Mouse (Mus musculus) spleen, postnatal 0 days (tissue): ENCODE data around the gene Rbm26. TPM values are rescaled to one million over a fixed set of nuclear protein-coding genes. Genes with fewer than 3 reads are reported as not detected.

Source experiments
- polyA plus RNA-seq: library from polyadenylated mRNA; unstranded; fragments of >200 nt; fragmentation: Nextera tagmentation; extraction: Ambion mirVana; gene quantifications from 2 replicates; pipeline ENCODE4 v1.2.1, GENCODE M21; 2015

Gene Rbm26
- 23.8 and 25.5 TPM in 2 replicates for polyA plus RNA-seq

GRCm38 (mm10) chr14:105177238-105177693 lies at the start of gene Rbm26:
Gene Rbm26, minus strand, starts transcription at chr14:105177327.

Other genes starting within 250 kb of the Rbm26 start
- 20.5 and 22.3 TPM in 2 replicates for gene Ndfip2, start 81.2 kb upstream of the Rbm26 start, polyA plus RNA-seq